Mouse (Mus musculus) heart, postnatal 0 days (tissue): Measurements from ENCODE around the gene Gm20929. TPM values are rescaled to one million over a fixed set of nuclear protein-coding genes. Genes with fewer than 3 reads are reported as not detected.
"Not testable (repeated sequence)": the region's sequence is repeated elsewhere in the genome, so short reads cannot be mapped to it uniquely, and the experiment has no call there.

Source experiments
- ATAC-seq: fragments of 200-750 bp; cut with Nextera tagmentation; 2 replicates; pipeline ENCODE4 v1.8.0; 2017; ENCODE audit warnings: low read depth, moderate number of reproducible peaks, moderate library complexity; ENCODE audit not compliant: insufficient read depth
- DNase-seq: peaks from one replicate; pipeline ENCODE4 v3.0.0-alpha.2; 2016; ENCODE audit warnings: low spot score
- H3K27ac ChIP-seq: fragments of 300-500 bp; sonication (generic); 2 replicates; pipeline ENCODE4 v1.5.1; 2014; ENCODE audit warnings: low read depth, mild to moderate bottlenecking
- H3K27me3 ChIP-seq: fragments of 300-500 bp; sonication (generic); 2 replicates; pipeline ENCODE4 v1.6.1; 2014; ENCODE audit warnings: low read length, mixed read lengths; ENCODE audit not compliant: control insufficient read depth, insufficient read depth
- H3K36me3 ChIP-seq: fragments of 300-500 bp; sonication (generic); replicated peaks from 2 replicates; pipeline ENCODE4 v1.6.1; 2014; ENCODE audit warnings: low read length, mixed read lengths; ENCODE audit not compliant: control insufficient read depth, insufficient read depth
- H3K4me1 ChIP-seq: fragments of 300-500 bp; sonication (generic); 2 replicates; pipeline ENCODE4 v1.6.1; 2014; ENCODE audit warnings: antibody characterized with exemption; ENCODE audit not compliant: control insufficient read depth, insufficient read depth
- H3K4me2 ChIP-seq: fragments of 300-500 bp; sonication (generic); 2 replicates; pipeline ENCODE4 v1.6.1; 2014; ENCODE audit warnings: low read depth, mild to moderate bottlenecking, low read length, moderate library complexity
- H3K4me3 ChIP-seq: fragments of 300-500 bp; sonication (generic); 2 replicates; pipeline ENCODE4 v1.5.1; 2014; ENCODE audit warnings: low read depth, low read length
- H3K9ac ChIP-seq: fragments of 300-500 bp; sonication (generic); replicated peaks from 2 replicates; pipeline ENCODE4 v1.6.1; 2014; ENCODE audit warnings: low read depth, low read length, mixed read lengths
- H3K9me3 ChIP-seq: fragments of 300-500 bp; sonication (generic); replicated peaks from 2 replicates; pipeline ENCODE4 v1.6.1; 2016; ENCODE audit warnings: low read length; ENCODE audit not compliant: control insufficient read depth
- WGBS: fragments of 180-500 bp; shearing (Covaris S2); extraction: QIAGEN DNeasy Blood & Tissue Kit; methylation state at CpG from one replicate; pipeline ENCODE4 v1.1.7; 2014; 5-methylcytosine and 5-hydroxymethylcytosine counted together
- polyA plus RNA-seq: library from polyadenylated mRNA; unstranded; fragments of >200 nt; fragmentation: Nextera tagmentation; extraction: Ambion mirVana; gene quantifications from 2 replicates; pipeline ENCODE4 v1.2.1, GENCODE M21; 2015
- total RNA-seq: library from RNA; depleted of rRNA; stranded (reverse); fragments of >200 nt; gene quantifications from 2 replicates; pipeline ENCODE4 v1.2.3, GENCODE M21; 2014; ENCODE audit warnings: low replicate concordance; rRNA removed

Gene Gm20929
- total RNA-seq, result not detected in 2 replicates
- polyA plus RNA-seq, result not detected in 2 replicates

DNA sequence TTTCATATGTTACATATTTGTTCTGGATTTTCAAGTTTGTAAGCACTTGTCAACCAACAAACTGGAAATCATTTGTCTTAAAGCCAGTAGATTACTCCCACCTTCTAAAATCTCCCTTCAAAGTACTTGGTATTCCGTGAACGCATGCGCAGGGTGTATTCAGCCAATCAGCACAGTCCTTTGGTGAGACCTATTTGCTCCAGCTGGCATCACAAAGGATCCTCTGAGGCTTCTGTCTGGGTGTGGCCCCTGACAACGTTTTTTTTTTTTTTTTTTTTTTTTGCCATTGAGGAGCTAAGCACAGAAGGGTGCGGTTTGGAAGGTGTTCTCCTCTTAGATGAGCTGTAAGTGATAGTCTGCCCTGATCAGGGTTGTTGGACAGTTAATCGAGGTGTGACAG is at the start of gene Gm20929:
Gene Gm20929 (plus strand): TSS at position 301 of the 400 bp plus-strand sequence.
- not testable (repeated sequence) for H3K4me1 ChIP-seq, H3K36me3 ChIP-seq, H3K27ac ChIP-seq, H3K4me3 ChIP-seq, H3K4me2 ChIP-seq, DNase-seq, ATAC-seq, H3K27me3 ChIP-seq, H3K9me3 ChIP-seq, H3K9ac ChIP-seq
- WGBS, result no CpG with 5 or more reads among the region's 6 CpGs
